Mouse (Mus musculus): ENCODE results near the gene Omg. TPM values are rescaled to one million over a fixed set of nuclear protein-coding genes. Genes with fewer than 3 reads are reported as not detected.

Omg gene
- polyA plus RNA-seq, 1 experiment from 2014 or later, result 1.5 TPM

DNA sequence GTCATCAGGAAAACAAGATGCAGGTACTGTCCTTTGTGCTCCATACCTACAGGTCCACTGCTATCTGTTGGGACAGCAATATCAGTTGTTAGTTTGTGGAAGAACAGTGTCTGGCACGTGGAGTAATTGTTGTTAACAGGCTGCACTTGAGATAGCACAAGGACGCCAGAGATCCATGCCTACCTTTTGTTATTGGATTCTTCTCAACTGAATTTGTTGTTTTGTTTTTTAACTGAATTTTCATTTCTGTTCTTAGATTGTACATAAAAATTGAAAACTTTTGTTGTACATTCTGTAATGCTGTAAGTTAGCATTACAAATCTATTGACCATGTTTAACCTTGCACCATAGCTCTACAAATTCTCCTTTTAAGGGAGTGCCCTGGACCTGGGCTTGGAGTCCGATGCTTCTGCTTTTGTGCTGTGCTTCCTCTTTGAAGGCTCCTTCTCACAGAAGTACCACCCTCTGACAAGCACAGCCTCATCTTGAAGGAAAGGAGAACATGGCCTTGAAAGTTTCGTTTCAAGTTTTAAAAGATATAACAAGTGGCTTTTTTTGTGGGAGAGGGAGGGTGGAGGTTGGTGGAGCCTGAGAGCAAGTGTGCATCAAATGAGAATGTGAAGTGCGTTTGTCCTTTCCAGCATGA is 24.0 kb upstream of the Omg start:
- no peak overlapping the region for H3K4me2 ChIP-seq
- H3K4me3 ChIP-seq (replicated peaks), result no peak overlapping the region
- no peak overlapping the region for H3K27ac ChIP-seq
- 91% methylated on average over 5 of the region's 5 CpGs for WGBS
- no peaks in the 10 kb centered on the region for H3K9me3 ChIP-seq
- no peak for ATAC-seq (ENCODE audit: low FRiP score)
- H3K4me1 ChIP-seq, result no peaks in the 10 kb centered on the region
- H3K36me3 ChIP-seq (replicated peaks), result peaks cover 14% of the 10 kb centered on the region
- no peaks in the 10 kb centered on the region for H3K27me3 ChIP-seq
- H3K9ac ChIP-seq, result no peak overlapping the region

DNA sequence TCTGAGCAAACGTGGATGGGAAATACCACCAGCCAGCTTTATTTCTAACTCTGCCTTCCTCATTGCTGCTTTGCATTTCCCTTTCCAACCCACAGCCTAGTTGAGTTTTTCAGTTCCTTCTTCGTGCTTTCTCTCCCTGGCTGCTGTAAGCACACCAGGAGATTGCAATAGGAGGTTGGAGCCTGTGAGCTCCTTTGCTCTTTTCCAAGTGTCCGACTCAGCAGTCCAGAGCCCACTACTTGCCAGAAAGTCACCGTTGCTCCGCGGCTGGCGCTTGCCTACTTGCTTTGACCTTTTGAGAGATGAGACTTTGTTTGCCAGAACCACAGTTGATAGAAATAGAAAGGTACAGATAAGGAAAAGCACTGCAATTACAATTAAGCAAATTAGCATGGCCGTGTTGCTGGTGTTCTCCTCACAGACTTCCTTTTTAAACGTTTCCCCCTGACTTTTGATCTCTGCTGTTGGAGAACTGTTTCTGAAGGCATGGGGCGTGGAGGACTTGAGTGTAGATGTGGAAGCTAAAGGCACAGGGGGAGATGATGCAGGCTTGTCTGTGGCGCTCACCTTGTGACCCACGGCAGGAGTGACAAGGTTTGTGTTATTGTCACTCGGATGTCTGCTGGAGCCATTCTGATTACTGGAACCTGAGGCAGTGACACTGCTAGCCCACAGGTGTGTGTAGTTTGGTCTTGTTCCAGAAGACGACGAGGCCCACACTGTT is 23.3 kb upstream of the Omg start:
- whole genome bisulfite sequencing, result 89% methylated on average over 15 of the region's 15 CpGs
- Histone ChIP-seq H3K27ac (no peak overlapping the region), H3K4me3 (replicated peaks) (no peak overlapping the region), H3K36me3 (replicated peaks) (peaks cover 10% of the 10 kb centered on the region), H3K4me1 (no peaks in the 10 kb centered on the region), H3K27me3 (no peaks in the 10 kb centered on the region), H3K9ac (no peak overlapping the region), H3K9me3 (no peaks in the 10 kb centered on the region), H3K4me2 (no peak overlapping the region)
- no peak for ATAC-seq (ENCODE audit: low FRiP score)

- WGBS, result 94% methylated on average over 3 of the region's 3 CpGs
- no peak for ATAC-seq (ENCODE audit: low FRiP score)
- Histone ChIP-seq H3K4me1 (no peaks in the 10 kb centered on the region), H3K9me3 (no peaks in the 10 kb centered on the region), H3K27ac (no peak overlapping the region), H3K27me3 (no peaks in the 10 kb centered on the region), H3K9ac (no peak overlapping the region), H3K4me3 (replicated peaks) (no peak overlapping the region), H3K36me3 (replicated peaks) (peaks cover 4% of the 10 kb centered on the region), H3K4me2 (no peak overlapping the region)
These were observed 22.7 kb upstream of the Omg start for GRCm38 (mm10) chr11:79526549-79526948.

GRCm38 (mm10) chr11:79524310-79524575 is 20.4 kb upstream of the Omg start:
- WGBS, result 97% methylated on average over 1 of the region's 1 CpGs
- H3K4me2 ChIP-seq, result no peak overlapping the region
- peaks cover 4% of the 10 kb centered on the region; the same call in 1 of the 2 replicates for H3K36me3 ChIP-seq (replicated peaks)
- no peak for ATAC-seq (ENCODE audit: low FRiP score)
- no peaks in the 10 kb centered on the region for H3K9me3 ChIP-seq
- no peak overlapping the region for H3K27ac ChIP-seq
- no peak overlapping the region for H3K9ac ChIP-seq
- H3K27me3 ChIP-seq, result no peaks in the 10 kb centered on the region
- no peak overlapping the region for H3K4me3 ChIP-seq (replicated peaks)
- H3K4me1 ChIP-seq, result no peaks in the 10 kb centered on the region

DNA sequence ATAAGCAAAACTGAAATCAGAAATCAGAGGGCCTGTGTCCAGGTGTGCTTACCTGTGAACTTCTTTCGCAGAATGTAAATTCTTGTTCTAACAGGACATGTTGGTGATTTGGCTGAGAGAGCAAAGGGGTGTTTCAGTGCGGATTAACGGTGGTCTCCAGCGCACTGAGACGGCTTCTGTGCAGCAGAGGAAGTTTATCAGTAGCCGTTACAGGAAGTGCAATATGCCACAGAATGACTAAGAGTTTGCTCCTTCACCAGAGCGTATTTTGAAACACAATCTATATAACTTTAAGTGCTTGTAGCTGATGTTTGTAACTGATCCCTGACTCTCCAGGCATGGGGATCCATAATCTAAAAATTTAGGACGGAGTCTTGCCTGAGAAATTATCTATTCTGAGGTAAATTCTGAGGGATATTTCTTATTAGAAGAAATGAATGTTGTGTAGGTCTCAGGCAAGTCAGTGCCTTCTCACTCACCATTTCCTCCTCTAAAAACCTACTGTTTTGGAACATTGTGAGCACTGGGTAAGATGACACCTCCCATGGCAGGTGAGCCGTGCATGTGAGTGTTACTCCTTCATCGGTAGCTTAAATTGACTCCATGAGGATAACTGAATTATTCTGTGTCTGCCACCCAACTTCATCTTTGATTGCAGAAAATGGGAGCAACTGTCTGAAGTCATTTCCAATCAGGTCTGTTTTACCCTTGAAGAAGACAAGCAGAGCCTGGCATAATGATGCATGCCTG is 19.9 kb upstream of the Omg start, which contains the start of gene Evi2b:
Evi2b (minus strand) TSS at position 203 of the 750 bp plus-strand sequence.
- no peak within 1 kb of the TSS for H3K9ac ChIP-seq
- peaks cover 4% of the 10 kb centered on the region; the same call in 1 of the 2 replicates for H3K36me3 ChIP-seq (replicated peaks)
- no peak within 1 kb of the TSS for H3K4me2 ChIP-seq
- no peak within 1 kb of the TSS for H3K27ac ChIP-seq
- H3K9me3 ChIP-seq, result no peaks in the 10 kb centered on the region
- H3K27me3 ChIP-seq, result no peaks in the 10 kb centered on the region
- ATAC-seq (ENCODE audit: low FRiP score), result no peak
- H3K4me3 ChIP-seq (replicated peaks), result no peak within 1 kb of the TSS
- no peaks in the 10 kb centered on the region for H3K4me1 ChIP-seq
- 91% methylated on average over 10 of the region's 10 CpGs for WGBS

DNA sequence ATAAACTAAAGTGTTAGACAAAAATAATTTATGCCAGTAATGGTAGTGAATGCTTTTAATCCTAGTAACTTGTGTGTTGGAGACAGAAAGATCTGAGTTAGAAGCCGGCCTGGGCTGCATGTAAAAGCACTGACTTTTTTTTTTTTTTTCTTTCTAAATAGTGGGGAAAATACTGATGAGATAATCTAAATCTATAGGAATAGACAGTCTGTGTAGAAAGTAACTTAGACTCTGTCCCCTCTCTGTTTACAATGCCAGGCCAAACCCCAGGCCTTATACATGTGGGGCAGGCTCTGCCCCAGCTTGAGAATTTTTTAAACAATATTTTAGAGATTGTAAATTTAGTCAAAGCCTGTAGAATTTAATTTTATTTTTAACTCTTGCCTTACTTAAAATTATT is 19.1 kb upstream of the Omg start:
- H3K9ac ChIP-seq, result no peak overlapping the region
- no peaks in the 10 kb centered on the region for H3K4me1 ChIP-seq
- H3K4me3 ChIP-seq (replicated peaks), result no peak overlapping the region
- no peaks in the 10 kb centered on the region for H3K27me3 ChIP-seq
- ATAC-seq (ENCODE audit: low FRiP score), result no peak
- no peak overlapping the region for H3K27ac ChIP-seq
- 82% methylated on average over 1 of the region's 1 CpGs for WGBS
- H3K36me3 ChIP-seq (replicated peaks), result 0 out of 2 replicates have a peak, but pooled peaks cover 4% of the 10 kb centered on the region
- no peaks in the 10 kb centered on the region for H3K9me3 ChIP-seq
- no peak overlapping the region for H3K4me2 ChIP-seq

- ATAC-seq (ENCODE audit: low FRiP score), result no peak
- Histone ChIP-seq H3K27me3 (no peaks in the 10 kb centered on the region), H3K36me3 (replicated peaks) (0 out of 2 replicates have a peak, but pooled peaks cover 4% of the 10 kb centered on the region), H3K4me1 (no peaks in the 10 kb centered on the region), H3K4me3 (replicated peaks) (no peak overlapping the region), H3K4me2 (no peak overlapping the region), H3K27ac (no peak overlapping the region), H3K9me3 (no peaks in the 10 kb centered on the region), H3K9ac (no peak overlapping the region)
These were observed 18.0 kb upstream of the Omg start for GRCm38 (mm10) chr11:79521930-79522329.

- no peak for ATAC-seq (ENCODE audit: low FRiP score)
- H3K27ac ChIP-seq, result no peak overlapping the region
- H3K9ac ChIP-seq, result no peak overlapping the region
These were observed 16.9 kb upstream of the Omg start for GRCm38 (mm10) chr11:79520772-79521171.

DNA sequence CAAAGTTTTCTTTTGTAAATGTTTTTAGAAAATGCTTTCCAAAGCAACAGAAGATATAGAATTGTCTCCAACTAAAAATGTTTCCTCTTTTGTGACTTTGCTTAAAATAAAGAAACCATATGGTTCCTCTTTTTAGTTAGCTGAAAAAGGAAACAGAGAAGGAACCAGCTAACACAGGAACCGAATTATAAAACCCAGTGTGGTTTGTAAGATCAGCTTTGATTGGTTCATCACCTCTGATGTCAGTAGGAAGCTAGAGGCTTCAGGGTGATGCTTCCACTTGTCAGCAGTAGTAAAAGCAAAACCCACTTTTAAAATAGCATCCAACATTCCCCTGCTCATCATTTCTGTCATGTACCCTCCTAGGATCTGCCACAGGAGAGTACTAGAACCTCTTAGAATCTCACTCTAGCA is 16.0 kb upstream of the Omg start:
- H3K27ac ChIP-seq, result no peak overlapping the region
- H3K9me3 ChIP-seq, result no peaks in the 10 kb centered on the region
- no peak overlapping the region for H3K9ac ChIP-seq
- H3K36me3 ChIP-seq (replicated peaks), result 0 out of 2 replicates have a peak, but pooled peaks cover 4% of the 10 kb centered on the region
- no peaks in the 10 kb centered on the region for H3K4me1 ChIP-seq
- no peak overlapping the region for H3K4me3 ChIP-seq (replicated peaks)
- no peak for ATAC-seq (ENCODE audit: low FRiP score)
- no peak overlapping the region for H3K4me2 ChIP-seq
- H3K27me3 ChIP-seq, result no peaks in the 10 kb centered on the region
- 76% methylated on average over 1 of the region's 1 CpGs for WGBS

More at GRCm38 (mm10) chr11:79520772-79521171, 16.9 kb upstream of the Omg start:
- 0 out of 2 replicates have a peak, but pooled peaks cover 4% of the 10 kb centered on the region for H3K36me3 ChIP-seq (replicated peaks)
- no peak overlapping the region for H3K4me3 ChIP-seq (replicated peaks)
- no peaks in the 10 kb centered on the region for H3K4me1 ChIP-seq
- H3K4me2 ChIP-seq, result no peak overlapping the region
- no peaks in the 10 kb centered on the region for H3K27me3 ChIP-seq
- H3K9me3 ChIP-seq, result no peaks in the 10 kb centered on the region

- ATAC-seq (ENCODE audit: low FRiP score), result no peak
- no peaks in the 10 kb centered on the region for H3K9me3 ChIP-seq
These were observed 15.4 kb upstream of the Omg start for GRCm38 (mm10) chr11:79519299-79519698.

DNA sequence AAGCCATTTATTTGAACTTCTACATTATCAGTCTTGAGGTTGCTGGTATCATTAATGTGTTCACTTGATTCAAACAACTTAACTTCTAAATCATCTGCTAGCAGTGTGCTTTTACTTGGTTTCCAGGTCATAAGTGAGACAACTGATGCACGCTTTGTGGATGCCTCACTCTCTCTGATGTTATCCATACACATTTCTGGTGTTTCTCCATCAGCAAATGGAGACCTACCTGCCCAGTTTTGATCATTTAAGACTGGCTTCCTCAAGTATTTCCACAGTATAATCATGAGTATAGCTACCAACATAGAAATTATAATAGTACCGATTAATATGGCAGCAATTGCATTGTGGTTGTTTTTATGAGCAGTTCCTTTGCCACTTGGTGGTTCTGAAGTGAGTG is 11.9 kb upstream of the Omg start:
- 94% methylated on average over 2 of the region's 2 CpGs for WGBS

More at GRCm38 (mm10) chr11:79519299-79519698, 15.4 kb upstream of the Omg start:
- Histone ChIP-seq H3K4me1 (no peaks in the 10 kb centered on the region), H3K4me3 (replicated peaks) (no peak overlapping the region), H3K27ac (no peak overlapping the region), H3K27me3 (no peaks in the 10 kb centered on the region), H3K36me3 (replicated peaks) (no peaks in the 10 kb centered on the region), H3K9ac (no peak overlapping the region), H3K4me2 (no peak overlapping the region)
- WGBS, result 94% methylated on average over 6 of the region's 6 CpGs

DNA sequence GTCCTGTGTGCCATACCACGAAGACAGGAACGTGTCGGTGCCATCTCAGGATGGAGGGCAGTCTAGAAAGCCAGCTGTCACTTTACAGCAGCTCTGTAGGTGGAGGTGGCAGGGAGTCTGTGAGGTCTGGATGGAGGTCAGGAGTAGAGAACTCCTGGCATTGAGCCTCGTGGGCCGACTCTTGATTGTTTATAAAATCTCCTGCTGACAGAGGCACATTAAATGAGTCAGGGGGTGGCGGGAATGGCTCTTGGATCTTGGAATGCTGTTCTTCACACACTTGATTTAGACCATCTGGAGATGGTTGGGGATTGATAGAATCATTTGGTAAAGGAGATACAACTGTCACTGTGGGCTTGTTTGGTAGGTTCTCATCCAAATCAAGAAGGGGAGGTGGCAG is 11.4 kb upstream of the Omg start:
- H3K4me3 ChIP-seq (replicated peaks), result no peak overlapping the region
- H3K36me3 ChIP-seq (replicated peaks), result no peaks in the 10 kb centered on the region
- H3K4me2 ChIP-seq, result no peak overlapping the region
- no peaks in the 10 kb centered on the region for H3K9me3 ChIP-seq
- H3K4me1 ChIP-seq, result no peaks in the 10 kb centered on the region
- no peaks in the 10 kb centered on the region for H3K27me3 ChIP-seq
- ATAC-seq (ENCODE audit: low FRiP score), result no peak
- no peak overlapping the region for H3K27ac ChIP-seq
- no peak overlapping the region for H3K9ac ChIP-seq
- WGBS, result 89% methylated on average over 6 of the region's 6 CpGs

More for the DNA sequence above, 11.9 kb upstream of the Omg start:
- ATAC-seq (ENCODE audit: low FRiP score), result no peak
- Histone ChIP-seq H3K4me2 (no peak overlapping the region), H3K9ac (no peak overlapping the region), H3K27ac (no peak overlapping the region), H3K27me3 (no peaks in the 10 kb centered on the region), H3K4me3 (replicated peaks) (no peak overlapping the region), H3K9me3 (no peaks in the 10 kb centered on the region), H3K36me3 (replicated peaks) (no peaks in the 10 kb centered on the region), H3K4me1 (no peaks in the 10 kb centered on the region)

Measured in forebrain, embryonic 12.5 days (tissue).